Mouse (Mus musculus): ENCODE data around the gene Olfr988.
"Not testable (repeated sequence)": the region's sequence is repeated elsewhere in the genome, so short reads cannot be mapped to it uniquely, and the experiment has no call there.

Gene Olfr988

DNA sequence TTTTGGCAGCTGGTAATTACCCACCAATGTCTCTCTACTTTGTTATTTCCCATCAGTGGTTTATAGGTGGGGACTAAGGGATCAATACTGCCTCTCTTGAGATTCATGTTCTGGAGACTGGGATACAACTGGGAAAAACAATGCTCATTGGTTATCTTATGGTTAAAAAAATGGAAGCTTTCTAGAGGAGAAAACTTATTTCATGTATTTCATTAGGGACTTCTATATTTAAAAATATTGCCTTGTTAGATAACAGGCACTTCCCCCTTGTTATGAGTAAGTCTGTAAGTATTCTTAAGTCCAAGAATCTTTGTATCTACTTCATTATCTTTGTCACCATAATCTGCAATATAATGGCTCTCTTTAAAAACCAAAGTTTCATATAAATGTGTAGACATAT lies at the start of gene Olfr988:
Olfr988 (minus strand) TSS at position 101 of the 400 bp plus-strand sequence.
- DNase-seq (ENCODE audit: low read depth, low spot score) = not testable (repeated sequence)

DNA sequence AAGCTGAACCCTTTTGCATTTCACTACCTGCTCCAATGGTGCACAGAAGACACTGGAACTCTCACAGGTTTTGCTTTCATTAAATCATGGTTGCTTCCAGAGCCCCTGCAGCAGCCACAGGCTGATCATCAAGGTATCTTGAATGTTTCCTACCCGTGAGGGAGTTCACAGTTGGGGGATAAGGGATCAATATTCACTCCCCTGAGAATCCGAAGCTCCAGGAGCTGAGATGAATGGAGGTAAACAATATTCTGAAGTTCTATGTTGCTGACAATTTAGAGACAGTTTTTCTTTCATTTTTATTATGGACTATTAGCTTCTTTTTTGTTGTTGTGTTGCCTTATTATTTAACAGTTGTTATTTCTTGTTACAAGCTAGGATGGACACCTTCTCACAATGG lies 46.3 kb upstream of the Olfr988 start, which contains the start of gene Olfr992:
Olfr992 (minus strand) TSS at position 101 of the 400 bp plus-strand sequence.
- DNase-seq (ENCODE audit: low read depth, low spot score) = no peak

DNA sequence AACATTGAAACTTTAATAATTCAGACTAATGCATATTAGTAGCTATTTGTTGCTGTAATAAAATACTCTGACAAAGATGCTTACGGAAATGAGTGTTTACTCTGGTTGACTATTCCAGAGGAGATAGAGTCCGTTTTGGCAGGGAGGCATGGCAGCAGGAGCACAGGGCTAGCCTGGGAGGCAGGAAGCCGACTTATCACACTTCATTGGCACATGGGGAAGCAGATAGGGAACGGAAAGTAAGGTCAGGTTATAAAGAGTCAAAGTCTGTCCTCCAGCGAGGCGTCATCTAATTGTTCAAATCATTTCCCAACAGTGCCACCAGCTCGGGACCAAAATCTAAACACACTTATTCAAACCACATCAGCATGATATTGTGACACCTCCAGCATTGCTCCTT lies 23.1 kb downstream of the Olfr988 start:
- DNase-seq (ENCODE audit: low read depth, low spot score) = no peak

DNA sequence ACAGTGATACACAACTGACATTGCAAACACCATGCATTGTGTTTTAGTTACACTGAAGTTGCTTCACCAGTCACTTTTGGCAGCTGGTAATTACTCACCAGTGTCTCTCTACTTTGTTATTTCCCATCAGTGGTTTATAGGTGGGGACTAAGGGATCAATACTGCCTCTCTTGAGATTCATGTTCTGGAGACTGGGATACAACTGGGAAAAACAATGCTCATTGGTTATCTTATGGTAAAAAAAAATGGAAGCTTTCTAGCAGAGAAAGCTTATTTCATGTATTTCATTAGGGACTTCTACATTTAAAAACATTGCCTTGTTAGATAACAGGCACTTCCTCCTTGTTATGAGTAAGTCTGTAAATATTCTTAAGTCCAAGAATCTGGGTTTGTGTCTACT lies 23.8 kb downstream of the Olfr988 start, which contains the start of gene Olfr987:
Olfr987 (minus strand) TSS at position 101 of the 400 bp plus-strand sequence.
- not testable (repeated sequence) for DNase-seq (ENCODE audit: low read depth, low spot score)

DNA sequence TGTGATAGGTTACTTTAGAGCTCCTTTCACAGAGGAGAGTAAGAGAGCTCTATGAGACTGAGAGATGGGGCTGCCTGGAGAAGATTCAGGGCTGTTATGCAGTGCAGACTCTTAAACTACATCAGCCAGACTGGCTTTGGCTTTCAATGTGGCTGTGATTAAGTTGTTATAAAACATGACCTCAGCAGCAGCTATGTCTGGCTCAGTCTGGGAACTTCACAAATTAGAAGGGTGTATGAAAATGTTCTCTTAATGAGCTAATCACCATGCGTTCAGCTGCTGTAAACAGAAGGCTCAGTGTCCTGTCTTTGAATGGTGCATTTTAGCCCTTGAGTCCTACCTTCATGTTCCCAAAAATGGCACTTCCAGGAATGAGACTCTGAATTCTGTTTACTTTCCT lies 43.9 kb downstream of the Olfr988 start:
- no peak for DNase-seq (ENCODE audit: low read depth, low spot score)
